Mouse (Mus musculus) thymus, postnatal 36 days (tissue): ENCODE results near the gene Myh4.

Experiments
- DNase-seq, 2 experiments: peaks; one replicate each; pipeline ENCODE4 v3.0.0; 2022; ENCODE audit warnings: mixed read lengths in 2 of 2

The Myh4 gene

DNA sequence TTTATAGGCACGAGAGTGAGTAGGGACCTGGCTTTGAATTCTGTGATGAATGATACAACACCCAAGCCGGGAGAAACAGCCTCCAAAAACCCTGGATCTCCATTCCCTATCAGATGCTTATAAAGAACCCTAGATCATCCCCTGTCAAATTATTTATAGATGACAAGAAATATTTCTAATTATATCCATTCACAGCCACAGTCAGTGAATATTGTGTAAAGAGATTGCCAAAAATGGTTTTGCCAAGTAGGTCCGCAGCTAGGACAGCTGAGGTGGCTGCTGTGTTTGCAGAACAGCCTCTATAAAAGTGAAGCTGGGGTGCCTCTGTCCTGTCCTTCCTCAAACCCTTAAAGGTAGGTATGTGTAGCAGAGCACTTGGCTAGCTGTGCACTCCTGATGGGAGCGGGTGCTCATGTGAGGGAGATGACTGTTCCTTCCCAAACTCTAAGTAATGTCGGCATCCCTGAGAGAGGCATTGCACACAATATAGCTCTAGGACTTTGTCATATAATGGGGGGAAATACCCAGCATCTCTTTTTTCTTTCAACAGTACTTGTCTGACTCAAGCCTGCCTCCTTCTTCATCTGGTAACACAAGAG is at the start of gene Myh4:
Myh4 (plus strand) TSS at position 549 of the 599 bp plus-strand sequence.
- no peak for DNase-seq

DNA sequence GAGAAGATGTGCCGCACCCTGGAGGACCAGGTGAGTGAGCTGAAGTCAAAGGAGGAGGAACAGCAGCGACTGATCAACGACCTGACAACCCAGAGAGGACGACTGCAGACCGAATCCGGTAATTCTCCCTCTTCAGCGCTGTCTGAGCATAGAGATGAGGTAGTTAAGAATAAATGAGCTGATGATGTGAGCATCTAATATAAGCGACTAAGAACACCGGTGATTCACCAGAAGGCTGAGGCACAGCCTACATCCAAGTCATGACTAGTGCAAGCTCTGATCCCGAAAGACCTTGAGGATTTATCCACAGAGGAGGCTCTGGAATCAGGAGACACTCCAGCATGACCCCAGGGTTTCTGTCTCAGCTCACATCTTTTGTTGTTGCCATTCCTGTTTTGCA is 47.5 kb upstream of the Myh4 start:
- no peak for DNase-seq

- no peak for DNase-seq
Observed at GRCm38 (mm10) chr11:67190814-67191213, 47.0 kb upstream of the Myh4 start.

DNA sequence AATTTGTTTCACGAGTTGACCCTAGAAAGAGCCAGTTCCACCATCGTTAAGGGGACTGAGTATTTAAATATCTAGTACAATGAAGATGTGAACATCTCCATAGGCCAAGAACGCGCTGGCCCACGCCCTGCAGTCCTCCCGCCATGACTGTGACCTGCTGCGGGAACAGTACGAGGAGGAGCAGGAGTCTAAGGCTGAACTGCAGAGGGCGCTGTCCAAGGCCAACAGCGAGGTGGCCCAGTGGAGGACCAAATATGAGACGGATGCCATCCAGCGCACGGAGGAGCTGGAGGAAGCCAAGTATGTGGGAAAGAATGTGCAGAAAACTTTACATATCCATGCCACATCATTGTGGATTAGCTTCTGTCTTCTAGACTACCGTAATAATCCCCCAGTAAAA is 46.3 kb upstream of the Myh4 start:
- no peak for DNase-seq

DNA sequence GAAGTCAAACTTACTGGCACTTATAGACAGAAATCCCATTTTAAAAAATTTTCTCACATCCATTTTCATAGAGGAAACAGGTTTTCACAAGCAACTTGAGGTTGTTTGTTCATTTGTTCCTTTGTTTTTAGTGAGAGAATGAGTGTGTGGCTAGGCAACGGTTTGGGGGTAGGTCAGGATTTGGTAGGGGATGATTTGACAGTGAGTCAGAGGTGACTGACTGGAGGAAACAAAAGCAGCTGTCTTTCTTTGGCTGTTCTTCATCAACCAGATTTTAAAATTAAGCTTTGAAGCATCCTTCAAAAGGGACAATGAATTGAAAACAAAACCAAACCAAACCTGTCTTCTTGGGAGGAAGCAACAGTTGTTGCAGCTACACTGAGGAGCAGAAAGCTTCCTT is 38.5 kb upstream of the Myh4 start:
- DNase-seq, result no peak

DNA sequence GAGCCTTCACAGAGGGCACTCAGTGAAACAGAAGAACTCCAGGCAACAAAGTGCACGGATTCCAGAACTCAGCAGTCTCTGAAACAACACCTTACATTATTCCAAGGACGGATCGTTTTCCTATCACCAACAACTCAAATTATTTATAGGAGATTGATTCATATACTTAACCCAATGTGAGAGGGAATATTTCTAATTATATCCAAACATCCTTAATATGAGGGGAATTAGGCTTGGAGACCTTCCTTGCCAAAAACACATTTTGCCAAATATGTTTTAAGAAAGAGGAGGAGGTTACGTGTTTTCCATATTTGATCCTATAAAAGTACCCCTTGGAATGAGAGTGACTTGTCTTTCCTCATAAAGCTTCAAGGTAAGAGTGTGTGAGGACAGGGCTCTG is 38.1 kb upstream of the Myh4 start, which contains the start of gene Myh1:
Myh1 (plus strand) TSS at position 301 of the 400 bp plus-strand sequence.
- DNase-seq, result no peak

DNA sequence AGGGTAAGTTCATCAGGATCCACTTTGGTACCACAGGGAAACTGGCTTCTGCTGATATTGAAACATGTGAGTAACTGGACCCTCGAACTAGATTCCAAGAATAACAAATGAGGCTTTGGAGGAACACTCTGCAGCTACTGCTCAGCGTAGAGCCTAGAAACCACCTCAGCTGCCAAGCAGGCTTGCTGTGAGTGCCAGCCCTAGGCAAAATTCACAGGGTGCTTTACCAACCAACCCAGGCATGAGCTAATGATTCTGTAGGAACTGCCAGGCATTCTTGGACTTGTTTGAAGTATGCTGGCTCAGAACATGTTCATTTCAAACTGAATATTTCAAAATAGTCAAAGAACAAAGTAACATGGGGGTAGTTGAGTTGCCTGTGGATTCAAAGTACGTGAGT is 33.1 kb upstream of the Myh4 start:
- no peak for DNase-seq

GRCm38 (mm10) chr11:67221803-67222202 is 16.0 kb upstream of the Myh4 start:
- DNase-seq, result no peak

DNA sequence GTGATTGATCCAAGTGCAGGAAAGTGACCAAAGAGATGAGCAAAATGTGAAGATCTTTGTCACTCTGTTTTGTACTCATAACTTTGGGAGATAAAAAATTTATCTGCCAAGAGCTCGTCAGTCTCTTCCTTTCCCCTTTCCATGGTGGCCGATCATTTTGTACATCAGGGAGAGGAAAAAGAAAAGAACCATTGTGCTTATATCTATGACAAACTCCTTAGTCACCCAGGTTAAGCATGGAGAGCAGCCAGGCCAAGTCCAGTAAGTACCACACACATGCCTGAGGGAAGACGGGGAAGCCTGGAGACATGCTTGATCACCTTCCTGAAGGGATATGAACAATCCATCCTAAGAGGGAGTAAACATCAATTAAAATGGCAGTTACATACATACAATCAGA is 13.4 kb upstream of the Myh4 start:
- no peak for DNase-seq

- DNase-seq, result no peak
Observed at GRCm38 (mm10) chr11:67228731-67229130, 9.1 kb upstream of the Myh4 start.

GRCm38 (mm10) chr11:67229166-67229565 is 8.7 kb upstream of the Myh4 start:
- DNase-seq, result no peak

GRCm38 (mm10) chr11:67229946-67230345 is 7.9 kb upstream of the Myh4 start:
- no peak for DNase-seq

DNA sequence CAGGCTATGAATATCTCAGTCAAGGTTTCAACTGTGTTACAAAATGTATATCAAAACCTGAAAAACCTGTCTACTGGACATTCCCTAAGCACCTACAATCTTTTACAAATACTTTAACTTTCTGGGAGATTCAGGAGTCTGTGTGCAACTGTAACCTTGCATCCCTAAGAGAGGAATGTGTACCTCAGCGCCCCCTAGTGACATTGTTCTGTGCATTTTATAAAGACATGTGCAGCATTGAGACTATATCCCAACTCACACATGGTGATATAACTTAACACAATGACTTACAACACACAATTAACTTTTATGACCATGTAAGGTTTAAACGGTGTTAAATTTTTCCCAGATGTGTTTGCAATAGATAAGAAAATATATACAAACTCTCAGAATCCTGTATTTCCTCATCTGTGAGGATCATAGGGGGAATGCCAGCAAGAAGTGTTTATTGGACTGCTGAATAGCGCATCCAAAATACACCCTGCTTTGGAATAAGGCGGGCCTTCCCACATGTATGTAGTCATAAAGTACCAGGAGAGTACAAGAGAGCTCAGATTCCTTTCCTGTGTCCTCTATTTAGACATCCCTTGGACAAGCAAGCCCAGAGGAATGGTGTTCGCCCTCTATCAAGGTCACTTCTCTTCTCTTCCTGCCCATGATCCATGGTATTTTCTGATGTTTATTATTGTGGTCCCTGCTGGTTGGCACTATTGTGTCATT is 2.0 kb upstream of the Myh4 start:
- no peak for DNase-seq

GRCm38 (mm10) chr11:67236799-67237198 is 1.0 kb upstream of the Myh4 start:
- no peak for DNase-seq

- no peak for DNase-seq
Observed at GRCm38 (mm10) chr11:67241051-67241450, 3.2 kb downstream of the Myh4 start.

GRCm38 (mm10) chr11:67253691-67254090 is 15.9 kb downstream of the Myh4 start:
- DNase-seq, result no peak

GRCm38 (mm10) chr11:67257048-67257447 is 19.2 kb downstream of the Myh4 start:
- no peak for DNase-seq

DNA sequence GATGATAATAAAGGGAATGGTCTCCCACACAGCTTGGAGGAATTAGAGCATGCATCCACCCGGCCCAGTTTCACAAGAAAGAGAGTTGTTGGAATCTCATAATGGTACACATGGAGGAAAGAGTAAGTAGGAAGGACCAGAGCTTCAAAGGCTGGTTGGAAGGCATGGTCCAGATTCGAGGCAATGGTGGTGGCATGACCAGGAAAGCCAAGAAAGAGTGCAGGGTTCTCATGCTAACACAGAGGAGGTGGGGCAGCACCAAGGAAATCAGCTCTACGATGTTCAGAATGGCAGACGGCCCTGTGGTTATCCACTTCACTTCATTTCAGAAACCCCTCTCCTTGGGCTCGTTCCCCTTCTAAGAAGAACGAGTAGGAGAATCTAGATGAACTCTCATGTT is 23.1 kb downstream of the Myh4 start:
- DNase-seq, result no peak

DNA sequence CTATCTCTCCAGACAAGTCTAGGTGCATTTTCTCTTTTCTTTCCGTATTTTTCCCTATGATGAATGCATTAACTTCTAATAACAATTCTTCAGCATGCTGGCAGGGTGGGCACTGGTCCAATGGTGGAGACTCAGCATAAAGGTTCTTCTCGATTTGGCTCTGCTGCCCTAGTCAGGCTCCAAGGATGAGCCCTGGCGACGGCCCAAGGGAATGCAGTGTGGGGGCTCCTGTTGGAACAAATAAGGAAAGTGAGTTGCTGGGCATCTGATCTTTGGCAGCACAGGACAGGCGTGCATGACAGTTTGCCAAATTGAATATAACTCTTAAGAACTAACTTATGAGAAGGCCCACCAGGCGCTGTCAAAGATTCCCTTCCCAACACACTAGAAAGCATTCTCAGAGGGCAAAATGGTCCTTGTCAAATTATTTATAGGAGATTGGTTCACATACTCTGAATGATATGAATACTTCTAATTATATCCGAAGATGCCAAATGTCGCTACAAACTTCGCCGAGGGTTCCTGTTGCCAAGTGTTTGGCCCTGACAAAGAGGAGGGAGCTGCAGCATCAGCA is 38.9 kb downstream of the Myh4 start, which contains the start of gene Myh8:
Myh8 (plus strand) TSS at position 524 of the 574 bp plus-strand sequence.
- DNase-seq, result no peak

DNA sequence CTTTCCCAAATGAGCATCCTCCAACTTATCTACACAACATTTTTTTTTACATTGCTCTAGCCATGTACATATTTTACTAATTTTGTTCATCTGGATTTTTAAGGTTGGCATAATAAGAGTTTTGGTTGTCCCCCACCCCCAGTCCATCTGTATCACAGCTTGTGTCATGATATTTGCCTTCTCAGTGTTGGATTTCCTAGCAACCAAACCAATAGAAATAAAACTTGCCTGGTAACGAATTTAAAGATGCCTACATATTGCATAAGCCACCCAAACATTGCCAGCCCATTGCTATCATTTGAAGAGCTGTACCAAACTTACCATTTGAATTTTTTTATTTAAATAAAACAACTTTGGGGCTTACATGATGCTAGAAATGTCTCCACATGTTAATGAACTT is 55.6 kb downstream of the Myh4 start:
- DNase-seq, result no peak
